Mouse (Mus musculus) ES-E14 (cell line): ENCODE data around the gene A930009A15Rik. TPM values are rescaled to one million over a fixed set of nuclear protein-coding genes. Genes with fewer than 3 reads are reported as not detected.

Source experiments
- DNase-seq: peaks from one replicate; pipeline ENCODE4 v3.0.0-alpha.2; 2013; ENCODE audit warnings: low read depth, low spot score
- H3K27ac ChIP-seq: 2 replicates; pipeline ENCODE4 v1.5.1; 2012; ENCODE audit warnings: low read depth, mild to moderate bottlenecking, low read length, moderate library complexity, mixed read lengths; ENCODE audit not compliant: poor library complexity, insufficient read depth, severe bottlenecking
- H3K36me3 ChIP-seq: 2 replicates; pipeline ENCODE4 v1.6.1; 2012; ENCODE audit warnings: mild to moderate bottlenecking, low read length, moderate library complexity, mixed read lengths; ENCODE audit not compliant: control insufficient read depth, poor library complexity, insufficient read depth, severe bottlenecking
- H3K4me1 ChIP-seq, 2 experiments: fragments of 150-350 bp in 1 of 2; sonication (generic) in 1 of 2; 2 replicates each; pipeline ENCODE4 v1.6.1; 2012; ENCODE audit warnings: low read length in 2 of 2, mild to moderate bottlenecking in 1 of 2, mixed read lengths in 1 of 2; ENCODE audit not compliant: control insufficient read depth in 2 of 2, insufficient read depth in 2 of 2, poor library complexity in 1 of 2
- H3K4me3 ChIP-seq, 2 experiments: fragments of 150-350 bp in 1 of 2; sonication (generic) in 1 of 2; 2 replicates each; pipeline ENCODE4 v1.5.1; 2012; ENCODE audit warnings: low read length in 2 of 2, low read depth in 1 of 2, mild to moderate bottlenecking in 1 of 2, mixed read lengths in 1 of 2; ENCODE audit not compliant: insufficient read depth in 1 of 2, poor library complexity in 1 of 2, severe bottlenecking in 1 of 2
- H3K9ac ChIP-seq: 2 replicates; pipeline ENCODE4 v1.6.1; 2012; ENCODE audit warnings: low read depth, mild to moderate bottlenecking, low read length, mixed read lengths; ENCODE audit not compliant: poor library complexity, insufficient read depth, severe bottlenecking
- H3K9me3 ChIP-seq: fragments of 150-350 bp; sonication (generic); 2 replicates; pipeline ENCODE4 v1.6.1; 2012; ENCODE audit warnings: low read depth, mild to moderate bottlenecking, low read length; ENCODE audit not compliant: control insufficient read depth, insufficient read depth
- CHD2 ChIP-seq: IDR thresholded peaks from 2 replicates; pipeline ENCODE4 v1.6.1; 2014; ENCODE audit warnings: mild to moderate bottlenecking, low read depth, low read length, inconsistent platforms
- HCFC1 ChIP-seq: IDR thresholded peaks from 2 replicates; pipeline ENCODE4 v1.6.1; 2012; ENCODE audit warnings: low read length, inconsistent platforms, borderline replicate concordance; ENCODE audit not compliant: insufficient read depth
- MAFK ChIP-seq: IDR thresholded peaks from 2 replicates; pipeline ENCODE4 v1.6.1; 2014; ENCODE audit warnings: mild to moderate bottlenecking, low read depth, low read length, inconsistent platforms; ENCODE audit not compliant: insufficient read depth
- ZC3H11A ChIP-seq: IDR thresholded peaks from 2 replicates; pipeline ENCODE4 v1.6.1; 2012; ENCODE audit warnings: low read depth, mild to moderate bottlenecking, inconsistent platforms, low read length, borderline replicate concordance
- ZNF384 ChIP-seq: IDR thresholded peaks from 2 replicates; pipeline ENCODE4 v1.6.1; 2012; ENCODE audit warnings: low read depth, low read length, inconsistent platforms
- in situ Hi-C, 2 experiments: fragments of 600-800 bp; cut with MboI; formaldehyde crosslinking; loops; one replicate each; pipeline ENCODE4 v1.15.1; 2025; ENCODE audit warnings: low sequenced_read_pairs in 2 of 2, inconsistent platforms in 1 of 2; ENCODE audit not compliant: unreplicated experiment in 2 of 2
- total RNA-seq: library from RNA; depleted of rRNA; stranded (reverse); fragments of 300-350 nt; gene quantifications from 2 replicates; pipeline ENCODE4 v1.2.3, GENCODE M21; 2012; rRNA removed

A930009A15Rik gene
- total RNA-seq: not detected in 2 replicates

DNA sequence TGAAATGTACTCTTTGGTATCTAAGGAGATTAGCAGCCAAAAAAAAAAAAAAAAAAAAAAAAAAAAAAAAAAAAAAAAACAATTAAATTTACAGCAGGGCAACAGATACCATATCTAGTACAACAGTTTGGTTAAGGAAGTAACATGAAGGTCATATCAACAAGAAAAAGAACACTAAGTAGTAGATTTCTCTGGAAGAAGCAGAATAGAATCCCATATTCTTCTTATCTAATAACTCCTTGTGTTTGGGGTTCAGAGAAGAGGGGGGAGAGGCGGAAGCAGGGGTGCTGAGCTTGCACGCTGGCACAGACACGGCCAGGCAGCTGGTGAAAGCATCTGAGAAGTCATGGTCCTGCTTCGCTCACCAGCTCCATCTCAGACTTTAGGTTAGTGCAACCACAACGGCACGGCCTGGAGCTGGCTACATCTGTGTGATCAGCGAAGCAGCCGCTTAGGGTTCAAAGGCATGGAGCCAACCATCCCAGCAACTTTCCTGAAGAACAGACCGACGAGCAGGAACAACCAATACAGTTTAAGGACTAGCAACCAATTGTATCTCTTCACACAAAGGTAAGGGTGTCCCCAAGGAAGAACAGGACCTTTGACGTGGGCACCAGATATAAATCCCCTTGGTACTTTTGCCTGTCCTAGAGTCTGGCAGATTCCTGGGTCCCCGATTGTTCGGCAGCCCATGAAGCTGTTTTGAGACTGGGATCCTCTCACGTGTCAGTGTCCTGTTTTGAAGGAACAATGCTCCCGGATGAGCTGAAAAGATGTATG lies at the start of gene A930009A15Rik:
TSS of gene A930009A15Rik (plus strand) at position 275 of the 780 bp plus-strand sequence.
- Histone ChIP-seq H3K4me1 (no peaks in the 10 kb centered on the region), H3K4me3 (no peak within 1 kb of the TSS), H3K9ac (no peak within 1 kb of the TSS), H3K27ac (no peak within 1 kb of the TSS), H3K36me3 (no peaks in the 10 kb centered on the region), H3K9me3 (no peaks in the 10 kb centered on the region)
- in situ Hi-C loops: no loop called here
- DNase-seq: no peak
- no peak for TF ChIP-seq HCFC1
- TF ChIP-seq ZNF384: peak; percentile 74; the same call in 1 of the 2 replicates

DNA sequence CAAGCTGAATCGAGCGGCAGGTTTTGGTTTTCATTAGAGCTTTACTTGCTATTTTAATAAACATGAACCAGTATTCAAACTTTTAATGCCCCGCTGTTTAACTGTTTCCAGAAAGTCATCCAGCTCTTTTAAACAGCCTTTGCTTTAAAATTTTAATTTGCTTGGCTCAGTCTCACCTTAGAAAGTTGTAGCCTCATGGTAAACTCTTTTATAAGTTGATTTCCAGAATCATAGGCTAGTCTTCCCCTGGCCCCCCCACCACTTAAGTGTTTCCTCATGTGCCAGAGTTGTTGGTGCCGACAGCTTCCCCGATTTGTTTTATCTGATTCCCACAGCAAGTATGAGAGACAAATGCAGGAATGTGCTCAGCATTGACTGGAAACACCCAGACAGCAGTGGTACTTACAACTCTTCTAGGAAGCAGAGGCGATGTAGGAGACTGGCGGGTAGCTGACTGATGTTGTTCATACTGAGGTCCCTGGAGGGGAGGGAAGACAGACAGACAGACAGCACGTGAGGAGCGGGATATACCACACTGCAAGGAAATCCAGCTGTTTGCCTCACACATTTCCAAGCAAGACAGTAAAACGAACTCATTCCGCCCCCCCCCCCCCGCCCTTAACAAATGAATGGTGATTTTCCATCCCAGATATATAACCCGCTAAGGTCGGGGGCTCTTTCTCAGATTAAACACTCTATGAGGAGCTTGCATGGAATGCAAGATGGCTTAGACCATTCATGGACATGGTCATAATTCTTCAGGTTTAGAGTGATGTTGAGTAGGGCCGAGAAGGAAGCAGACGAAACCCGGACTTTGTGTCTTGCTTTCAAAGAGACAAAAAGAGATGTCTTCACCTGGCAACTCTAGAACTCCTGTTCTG lies 49.3 kb upstream of the A930009A15Rik start:
- H3K27ac ChIP-seq: no peak overlapping the region
- DNase-seq: no peak
- in situ Hi-C loops: no loop called here
- TF ChIP-seq HCFC1 (no peak), MAFK (no peak), ZC3H11A (no peak), ZNF384 (no peak), CHD2 (no peak)
- no peaks in the 10 kb centered on the region for H3K9me3 ChIP-seq
- no peak overlapping the region for H3K4me3 ChIP-seq
- no peaks in the 10 kb centered on the region for H3K36me3 ChIP-seq
- H3K4me1 ChIP-seq: no peaks in the 10 kb centered on the region
- no peak overlapping the region for H3K9ac ChIP-seq

DNA sequence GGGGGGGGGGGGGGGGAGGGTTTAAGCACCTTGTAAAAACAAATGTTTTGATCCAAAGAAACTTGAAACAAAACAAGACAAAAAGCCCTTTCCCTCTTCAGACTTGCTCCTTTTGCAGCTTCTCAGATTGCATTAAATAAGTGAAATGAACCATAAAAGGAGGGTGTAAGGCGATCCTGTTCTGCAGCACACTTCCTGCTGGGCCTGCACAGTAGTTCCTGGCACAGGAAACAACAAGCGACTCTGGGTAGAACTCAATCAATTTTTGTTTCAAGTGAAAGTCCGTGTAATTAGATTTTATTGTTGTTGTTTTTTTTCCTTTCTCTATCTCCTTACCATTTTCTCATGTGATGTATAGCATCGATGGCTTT lies 48.7 kb upstream of the A930009A15Rik start:
- Histone ChIP-seq H3K27ac (no peak overlapping the region), H3K4me1 (no peaks in the 10 kb centered on the region), H3K4me3 (no peak overlapping the region), H3K9me3 (no peaks in the 10 kb centered on the region), H3K36me3 (no peaks in the 10 kb centered on the region), H3K9ac (no peak overlapping the region)
- in situ Hi-C loops: no loop called here
- TF ChIP-seq ZNF384: no peak
- no peak for TF ChIP-seq HCFC1
- TF ChIP-seq ZC3H11A: no peak
- no peak for TF ChIP-seq MAFK
- TF ChIP-seq CHD2: no peak
- DNase-seq: no peak

DNA sequence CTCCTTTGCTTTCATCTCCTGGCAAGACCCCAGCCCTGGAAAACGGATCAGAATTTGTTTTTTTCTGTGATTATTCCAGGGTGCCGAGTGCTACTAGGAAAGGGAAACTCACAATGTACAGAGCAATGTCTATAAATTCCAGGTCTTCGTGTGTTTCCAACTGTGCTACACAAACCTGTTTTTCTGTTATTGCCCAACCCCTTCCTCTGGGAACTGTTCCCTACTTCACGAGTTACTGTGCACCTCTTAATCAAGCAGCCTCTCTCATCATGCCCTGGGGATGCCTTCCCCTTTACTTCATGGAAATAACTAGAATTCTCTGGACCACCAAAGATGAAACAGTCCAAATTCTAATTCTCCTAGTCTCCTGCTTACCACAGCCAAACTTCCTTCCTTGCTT lies 40.9 kb upstream of the A930009A15Rik start:
- Histone ChIP-seq H3K27ac (no peak overlapping the region), H3K4me3 (no peak overlapping the region), H3K36me3 (no peaks in the 10 kb centered on the region), H3K9me3 (no peaks in the 10 kb centered on the region), H3K9ac (no peak overlapping the region), H3K4me1 (no peaks in the 10 kb centered on the region)
- no peak for TF ChIP-seq MAFK
- no peak for TF ChIP-seq CHD2
- TF ChIP-seq ZC3H11A: no peak
- TF ChIP-seq ZNF384: no peak
- TF ChIP-seq HCFC1: no peak
- in situ Hi-C loops: no loop called here
- DNase-seq: no peak
